Mouse (Mus musculus) thymus, adult 2 months (tissue): ENCODE results near the gene Slc8b1.

Experiments
- CTCF ChIP-seq: fragments of 200-500 bp; IDR thresholded peaks from 2 replicates; pipeline ENCODE4 v1.5.1; 2012; ENCODE audit warnings: mild to moderate bottlenecking, control low read depth, low read length, moderate library complexity, borderline replicate concordance; ENCODE audit not compliant: control insufficient read depth, poor library complexity, insufficient read depth; ENCODE audit errors: extremely low read depth
- POLR2A ChIP-seq: fragments of 200-500 bp; IDR thresholded peaks from 2 replicates; pipeline ENCODE4 v1.6.1; 2012; ENCODE audit warnings: mild to moderate bottlenecking, low read length, control low read depth, moderate library complexity; ENCODE audit not compliant: control insufficient read depth, poor library complexity, insufficient read depth; ENCODE audit errors: extremely low read depth

DNA sequence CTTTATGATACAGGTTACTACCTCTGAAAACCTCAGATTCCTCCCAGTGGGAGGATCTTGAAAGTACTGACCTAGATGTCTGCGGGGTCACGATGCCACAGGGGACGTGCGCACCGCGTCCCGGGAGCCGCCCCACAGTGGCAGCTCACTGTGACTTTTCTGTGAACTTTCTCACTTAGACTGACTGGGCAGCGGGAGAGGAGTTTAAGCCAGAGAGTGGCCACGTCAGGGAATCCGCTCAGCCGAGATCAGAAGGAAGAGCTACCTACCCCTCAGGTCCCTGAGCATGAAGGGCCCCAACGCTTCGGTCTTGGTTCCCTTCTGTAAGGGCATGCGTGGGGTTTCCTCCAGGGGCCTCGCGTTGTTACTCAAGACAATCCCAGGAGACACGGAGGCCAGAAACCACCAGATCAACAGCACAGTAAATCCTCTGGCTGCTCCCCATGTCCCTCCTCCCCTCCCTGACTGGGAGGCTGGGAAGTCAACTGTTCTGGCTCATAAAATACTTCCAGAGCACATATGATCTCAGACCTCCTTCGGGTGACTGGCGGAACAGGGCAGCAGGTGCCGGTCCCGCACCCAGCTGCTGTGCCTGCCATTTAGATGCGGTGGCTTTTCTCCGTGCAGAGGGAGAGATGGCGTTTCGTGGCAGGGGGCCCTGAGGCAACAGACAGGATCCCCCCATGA is 68.4 kb downstream of the Slc8b1 start:
- no peak for TF ChIP-seq POLR2A
- TF ChIP-seq CTCF: 0 out of 2 replicates have a peak, but pooled peaks have one; percentile 9
